Mouse (Mus musculus) intestine, embryonic 15.5 days (tissue): ENCODE results near the gene Rab44. TPM values are rescaled to one million over a fixed set of nuclear protein-coding genes. Genes with fewer than 3 reads are reported as not detected.
A peak's percentile ranks its signal among the peaks of the same experiment; 100 is the strongest.
"Not testable (repeated sequence)": the region's sequence is repeated elsewhere in the genome, so short reads cannot be mapped to it uniquely, and the experiment has no call there.

ENCODE experiments used
- ATAC-seq: fragments of 200-750 bp; cut with Nextera tagmentation; 2 replicates; pipeline ENCODE4 v1.8.0; 2017; ENCODE audit warnings: moderate TSS enrichment, moderate library complexity
- H3K27ac ChIP-seq: fragments of 300-500 bp; sonication (generic); 2 replicates; pipeline ENCODE4 v1.5.1; 2015; ENCODE audit warnings: mild to moderate bottlenecking, inconsistent platforms
- H3K27me3 ChIP-seq: fragments of 300-500 bp; sonication (generic); replicated peaks from 2 replicates; pipeline ENCODE4 v1.6.1; 2015; ENCODE audit warnings: inconsistent platforms
- H3K36me3 ChIP-seq: fragments of 300-500 bp; sonication (generic); 2 replicates; pipeline ENCODE4 v1.6.1; 2015; ENCODE audit warnings: inconsistent platforms
- H3K4me1 ChIP-seq: fragments of 300-500 bp; sonication (generic); replicated peaks from 2 replicates; pipeline ENCODE4 v1.6.1; 2015; ENCODE audit warnings: inconsistent platforms
- H3K4me2 ChIP-seq: fragments of 300-500 bp; sonication (generic); replicated peaks from 2 replicates; pipeline ENCODE4 v1.6.1; 2015; ENCODE audit warnings: mild to moderate bottlenecking, inconsistent platforms
- H3K4me3 ChIP-seq: fragments of 300-500 bp; sonication (generic); replicated peaks from 2 replicates; pipeline ENCODE4 v1.5.1; 2015; ENCODE audit warnings: inconsistent platforms
- H3K9ac ChIP-seq: fragments of 300-500 bp; sonication (generic); 2 replicates; pipeline ENCODE4 v1.6.1; 2015; ENCODE audit warnings: inconsistent platforms
- H3K9me3 ChIP-seq: fragments of 300-500 bp; sonication (generic); 2 replicates; pipeline ENCODE4 v1.6.1; 2016; ENCODE audit warnings: inconsistent platforms
- WGBS: fragments of 180-500 bp; shearing (Covaris S2); methylation state at CpG from one replicate; pipeline ENCODE4 v1.1.7; 2015; 5-methylcytosine and 5-hydroxymethylcytosine counted together
- polyA plus RNA-seq: library from polyadenylated mRNA; unstranded; fragments of >200 nt; fragmentation: Nextera tagmentation; extraction: Ambion mirVana; gene quantifications from 2 replicates; pipeline ENCODE4 v1.2.1, GENCODE M21; 2015

The Rab44 gene
- polyA plus RNA-seq, 1 experiment from 2014 or later = 0.53 TPM

GRCm38 (mm10) chr17:29092497-29092896 is 21.4 kb upstream of the Rab44 start:
- Histone ChIP-seq H3K9ac (no peak overlapping the region), H3K27me3 (no peaks in the 10 kb centered on the region), H3K4me3 (no peak overlapping the region), H3K36me3 (no peaks in the 10 kb centered on the region), H3K9me3 (no peaks in the 10 kb centered on the region), H3K27ac (no peak overlapping the region), H3K4me1 (peaks cover 30% of the 10 kb centered on the region), H3K4me2 (no peak overlapping the region)
- no peak for ATAC-seq
- 52% methylated on average over 5 of the region's 5 CpGs for WGBS

DNA sequence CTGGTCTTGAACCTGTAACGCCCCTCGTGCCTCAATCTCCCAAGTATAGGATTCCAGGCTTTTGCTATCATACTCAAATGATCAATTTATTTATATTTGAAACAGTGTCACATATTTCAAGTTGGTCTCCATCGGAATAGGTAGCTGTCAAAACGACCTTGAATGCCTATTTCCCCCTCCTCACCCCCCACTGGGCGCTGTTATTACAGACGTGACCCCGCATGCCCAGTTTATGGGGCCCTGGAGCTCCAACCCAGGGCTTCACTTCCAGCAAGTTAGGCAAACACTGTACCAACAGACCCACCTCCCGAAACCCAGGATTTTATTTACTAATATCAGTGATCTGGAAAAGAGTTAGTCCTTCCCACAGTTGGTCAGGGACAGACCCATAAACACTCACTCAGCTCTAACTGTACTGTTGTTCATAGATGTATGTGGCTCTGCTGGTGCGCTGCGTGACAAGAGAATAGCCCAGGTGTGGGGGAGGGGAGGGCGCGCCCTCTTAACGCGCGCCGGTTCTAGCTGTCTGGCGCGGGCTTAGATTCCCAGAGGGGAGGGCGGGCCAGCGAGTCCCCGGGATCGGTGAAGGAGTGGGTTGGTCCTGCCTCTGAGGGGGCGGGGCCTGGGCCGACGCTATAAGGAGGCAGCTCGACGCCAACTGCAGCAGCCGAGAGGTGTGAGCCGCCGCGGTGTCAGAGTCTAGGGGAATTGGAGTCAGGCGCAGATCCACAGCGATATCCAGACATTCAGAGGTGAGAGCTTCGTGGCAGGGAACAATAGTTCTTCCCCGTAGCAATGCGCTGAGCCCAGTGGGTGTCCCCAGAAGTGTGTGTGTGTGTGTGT is 20.6 kb upstream of the Rab44 start:
- 5% methylated on average over 36 of the region's 36 CpGs for WGBS

GRCm38 (mm10) chr17:29093961-29094309 is 20.0 kb upstream of the Rab44 start:
- H3K27ac ChIP-seq = peak overlapping the region; percentile 56
- H3K9me3 ChIP-seq = no peaks in the 10 kb centered on the region
- H3K4me1 ChIP-seq = peaks cover 30% of the 10 kb centered on the region
- H3K27me3 ChIP-seq = no peaks in the 10 kb centered on the region
- H3K9ac ChIP-seq = peak overlapping the region; percentile 60
- peak overlapping the region; percentile 54 for H3K4me3 ChIP-seq
- peak overlapping the region; percentile 85 for H3K4me2 ChIP-seq
- ATAC-seq = peak; percentile 7; the same call in 1 of the 2 replicates
- under 1% methylated on average over 24 of the region's 24 CpGs for whole genome bisulfite sequencing
- H3K36me3 ChIP-seq = no peaks in the 10 kb centered on the region

More for the DNA sequence above, 20.6 kb upstream of the Rab44 start:
- no peaks in the 10 kb centered on the region for H3K27me3 ChIP-seq
- peaks cover 30% of the 10 kb centered on the region for H3K4me1 ChIP-seq
- peak overlapping the region; percentile 60 for H3K9ac ChIP-seq
- peak overlapping the region; percentile 85 for H3K4me2 ChIP-seq
- no peaks in the 10 kb centered on the region for H3K36me3 ChIP-seq
- peak; percentile 87 for ATAC-seq
- no peaks in the 10 kb centered on the region for H3K9me3 ChIP-seq
- H3K27ac ChIP-seq = peak overlapping the region; percentile 56; the same call in 1 of the 2 replicates
- H3K4me3 ChIP-seq = peak overlapping the region; percentile 54

- 0 out of 2 replicates have a peak, but pooled peaks cover under 1% of the 10 kb centered on the region for H3K36me3 ChIP-seq
Measured at GRCm38 (mm10) chr17:29094310-29095181, 19.4 kb upstream of the Rab44 start.

DNA sequence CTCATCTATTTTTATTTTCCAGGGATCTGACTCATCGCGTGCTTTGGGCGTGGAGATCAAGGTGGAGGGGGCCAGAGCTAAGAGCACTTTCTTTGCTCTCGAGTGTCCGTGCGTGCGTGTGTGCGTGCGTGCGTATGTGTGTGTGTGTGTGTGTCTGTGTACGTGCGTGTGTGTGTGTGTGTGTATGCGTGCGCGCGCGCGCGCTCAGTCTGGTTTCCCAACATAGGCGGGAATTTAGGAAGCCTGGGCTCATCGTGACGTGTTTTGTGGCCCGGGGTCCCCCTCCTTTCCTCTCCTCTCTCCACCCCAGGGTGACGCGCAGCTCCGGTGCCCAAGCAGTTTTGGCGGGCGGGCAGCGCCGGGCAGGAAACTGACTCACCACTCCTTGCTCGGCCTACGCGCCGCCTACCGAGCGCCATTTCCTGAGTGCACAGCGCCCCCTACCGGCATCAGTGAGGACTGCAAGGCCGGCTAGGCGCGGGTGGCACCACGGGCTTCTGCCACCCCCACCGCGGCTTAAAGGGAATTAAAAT is 18.7 kb upstream of the Rab44 start:
- H3K4me2 ChIP-seq = peak overlapping the region; percentile 85
- no peaks in the 10 kb centered on the region for H3K9me3 ChIP-seq
- H3K27me3 ChIP-seq = no peaks in the 10 kb centered on the region
- H3K9ac ChIP-seq = peak overlapping the region; percentile 60
- 0 out of 2 replicates have a peak, but pooled peaks cover 8% of the 10 kb centered on the region for H3K36me3 ChIP-seq
- peak overlapping the region; percentile 54 for H3K4me3 ChIP-seq
- H3K4me1 ChIP-seq = peaks cover 30% of the 10 kb centered on the region
- peak; percentile 83 for ATAC-seq
- WGBS = under 1% methylated on average over 44 of the region's 44 CpGs
- H3K27ac ChIP-seq = peak overlapping the region; percentile 56

More at GRCm38 (mm10) chr17:29094310-29095181, 19.4 kb upstream of the Rab44 start:
- H3K27me3 ChIP-seq = no peaks in the 10 kb centered on the region
- H3K4me1 ChIP-seq = peaks cover 30% of the 10 kb centered on the region
- H3K9me3 ChIP-seq = no peaks in the 10 kb centered on the region
- H3K4me3 ChIP-seq = peak overlapping the region; percentile 54
- H3K4me2 ChIP-seq = peak overlapping the region; percentile 85
- ATAC-seq = peak; percentile 52
- WGBS = under 1% methylated on average over 71 of the region's 71 CpGs
- H3K27ac ChIP-seq = peak overlapping the region; percentile 56
- peak overlapping the region; percentile 60 for H3K9ac ChIP-seq

DNA sequence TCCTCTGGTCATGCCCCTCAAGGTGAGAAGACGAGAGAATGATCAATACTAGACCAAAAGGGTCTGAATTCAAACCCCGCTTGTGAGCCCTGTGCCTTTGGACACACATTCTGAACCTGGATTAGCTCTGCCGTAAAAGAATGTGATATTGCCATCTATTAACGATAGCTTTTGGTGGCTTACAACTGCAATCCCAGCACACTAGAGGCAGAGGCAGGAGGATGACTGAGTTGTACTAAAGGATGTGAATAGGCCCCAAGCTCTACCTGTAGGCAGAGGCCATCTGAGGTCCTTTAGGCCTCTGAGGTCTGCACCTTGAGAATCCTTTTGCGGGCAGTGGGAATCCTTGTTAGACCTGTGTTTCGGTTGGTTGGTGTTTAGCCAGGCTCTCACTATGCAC is 17.7 kb upstream of the Rab44 start:
- H3K36me3 ChIP-seq = 0 out of 2 replicates have a peak, but pooled peaks cover 9% of the 10 kb centered on the region
- 79% methylated on average over 6 of the region's 6 CpGs for WGBS
- H3K9ac ChIP-seq = no peak overlapping the region
- no peaks in the 10 kb centered on the region for H3K9me3 ChIP-seq
- H3K4me3 ChIP-seq = 0 out of 2 replicates have a peak overlapping the region, but pooled peaks have one; percentile 54
- H3K4me1 ChIP-seq = peaks cover 25% of the 10 kb centered on the region
- H3K4me2 ChIP-seq = peak overlapping the region; percentile 85
- H3K27ac ChIP-seq = peak overlapping the region; percentile 61; the same call in 1 of the 2 replicates
- no peaks in the 10 kb centered on the region for H3K27me3 ChIP-seq
- no peak for ATAC-seq

- Histone ChIP-seq H3K27me3 (no peaks in the 10 kb centered on the region), H3K27ac (peak overlapping the region; percentile 61), H3K9ac (no peak overlapping the region), H3K36me3 (0 out of 2 replicates have a peak, but pooled peaks cover 9% of the 10 kb centered on the region), H3K4me2 (peak overlapping the region; percentile 85), H3K4me3 (no peak overlapping the region), H3K9me3 (no peaks in the 10 kb centered on the region), H3K4me1 (peaks cover 22% of the 10 kb centered on the region)
- peak; percentile 19; the same call in 1 of the 2 replicates for ATAC-seq
- 61% methylated on average over 6 of the region's 7 CpGs for WGBS
Measured at GRCm38 (mm10) chr17:29096851-29097561, 16.9 kb upstream of the Rab44 start.

GRCm38 (mm10) chr17:29098291-29098690 is 15.7 kb upstream of the Rab44 start:
- Histone ChIP-seq H3K27me3 (no peaks in the 10 kb centered on the region), H3K4me3 (no peak overlapping the region), H3K36me3 (0 out of 2 replicates have a peak, but pooled peaks cover 9% of the 10 kb centered on the region), H3K4me2 (no peak overlapping the region), H3K27ac (no peak overlapping the region), H3K9ac (no peak overlapping the region), H3K4me1 (peaks cover 18% of the 10 kb centered on the region), H3K9me3 (no peaks in the 10 kb centered on the region)
- WGBS = 96% methylated on average over 24 of the region's 24 CpGs
- ATAC-seq = no peak

GRCm38 (mm10) chr17:29099076-29099475 is 14.9 kb upstream of the Rab44 start:
- Histone ChIP-seq H3K27ac (no peak overlapping the region), H3K9me3 (no peaks in the 10 kb centered on the region), H3K4me2 (no peak overlapping the region), H3K4me3 (no peak overlapping the region), H3K27me3 (no peaks in the 10 kb centered on the region), H3K4me1 (peaks cover 11% of the 10 kb centered on the region), H3K9ac (no peak overlapping the region), H3K36me3 (0 out of 2 replicates have a peak, but pooled peaks cover 9% of the 10 kb centered on the region)
- ATAC-seq = no peak
- 83% methylated on average over 8 of the region's 8 CpGs for WGBS

- 0 out of 2 replicates have a peak, but pooled peaks cover 9% of the 10 kb centered on the region for H3K36me3 ChIP-seq
- no peak for ATAC-seq
- H3K4me1 ChIP-seq = 0 out of 2 replicates have a peak, but pooled peaks cover 2% of the 10 kb centered on the region
- H3K9me3 ChIP-seq = no peaks in the 10 kb centered on the region
- no peak overlapping the region for H3K27ac ChIP-seq
- no peak overlapping the region for H3K4me2 ChIP-seq
- no peaks in the 10 kb centered on the region for H3K27me3 ChIP-seq
- H3K4me3 ChIP-seq = no peak overlapping the region
- H3K9ac ChIP-seq = no peak overlapping the region
- WGBS = 88% methylated on average over 7 of the region's 7 CpGs
Measured at GRCm38 (mm10) chr17:29100627-29101026, 13.3 kb upstream of the Rab44 start.

DNA sequence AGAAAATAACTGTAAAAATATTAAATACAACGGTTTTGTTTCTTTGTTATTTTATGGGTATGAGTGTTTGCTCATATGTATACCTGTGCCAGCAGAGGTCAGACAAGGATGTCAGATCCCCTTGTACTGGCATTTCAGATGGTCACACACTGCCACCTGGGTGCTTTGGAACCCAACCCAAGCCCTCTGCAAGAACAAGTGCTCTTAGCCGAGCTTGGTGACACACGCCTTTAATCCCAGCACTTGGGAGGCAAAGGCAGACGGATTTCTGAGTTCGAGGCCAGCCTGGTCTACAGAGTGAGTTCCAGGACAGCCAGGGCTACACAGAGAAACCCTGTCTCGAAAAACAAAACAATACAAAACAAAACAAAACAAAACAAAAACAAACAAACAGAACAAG is 3.6 kb upstream of the Rab44 start:
- H3K4me1 ChIP-seq, H3K27me3 ChIP-seq, H3K4me3 ChIP-seq, H3K4me2 ChIP-seq, H3K9ac ChIP-seq, H3K36me3 ChIP-seq, ATAC-seq, H3K9me3 ChIP-seq, H3K27ac ChIP-seq: not testable (repeated sequence)
- WGBS = 85% methylated on average over 6 of the region's 6 CpGs
